Mouse (Mus musculus) mouse embryonic stem cell (cell line): Measurements from ENCODE around the gene Hoxd13.

ENCODE experiments used
- in situ Hi-C, 2 experiments: fragments of 300-500 bp; cut with MboI; formaldehyde crosslinking; loops; 1 replicate in 1 of 2; 3 replicates in 1 of 2; pipeline ENCODE4 v1.14.3; 2019 to 2020; ENCODE audit warnings: low sequenced_read_pairs in 2 of 2, low pct_unique_long_range_greater_than_20kb in 1 of 2, mixed read lengths in 1 of 2; ENCODE audit not compliant: unreplicated experiment in 1 of 2

Hoxd13 gene

GRCm38 (mm10) chr2:74687698-74688555 lies 19.8 kb downstream of the Hoxd13 start:
- in situ Hi-C loops, result loop anchor here (10.0 to 25.0 kb wide), 2 partner anchors 47 to 899 kb away; no protein-coding TSS in a partner anchor

- in situ Hi-C loops, result loop anchor here (10.0 to 25.0 kb wide), 2 partner anchors 46 to 898 kb away; no protein-coding TSS in a partner anchor
Measured at GRCm38 (mm10) chr2:74688795-74689573, 20.9 kb downstream of the Hoxd13 start.

DNA sequence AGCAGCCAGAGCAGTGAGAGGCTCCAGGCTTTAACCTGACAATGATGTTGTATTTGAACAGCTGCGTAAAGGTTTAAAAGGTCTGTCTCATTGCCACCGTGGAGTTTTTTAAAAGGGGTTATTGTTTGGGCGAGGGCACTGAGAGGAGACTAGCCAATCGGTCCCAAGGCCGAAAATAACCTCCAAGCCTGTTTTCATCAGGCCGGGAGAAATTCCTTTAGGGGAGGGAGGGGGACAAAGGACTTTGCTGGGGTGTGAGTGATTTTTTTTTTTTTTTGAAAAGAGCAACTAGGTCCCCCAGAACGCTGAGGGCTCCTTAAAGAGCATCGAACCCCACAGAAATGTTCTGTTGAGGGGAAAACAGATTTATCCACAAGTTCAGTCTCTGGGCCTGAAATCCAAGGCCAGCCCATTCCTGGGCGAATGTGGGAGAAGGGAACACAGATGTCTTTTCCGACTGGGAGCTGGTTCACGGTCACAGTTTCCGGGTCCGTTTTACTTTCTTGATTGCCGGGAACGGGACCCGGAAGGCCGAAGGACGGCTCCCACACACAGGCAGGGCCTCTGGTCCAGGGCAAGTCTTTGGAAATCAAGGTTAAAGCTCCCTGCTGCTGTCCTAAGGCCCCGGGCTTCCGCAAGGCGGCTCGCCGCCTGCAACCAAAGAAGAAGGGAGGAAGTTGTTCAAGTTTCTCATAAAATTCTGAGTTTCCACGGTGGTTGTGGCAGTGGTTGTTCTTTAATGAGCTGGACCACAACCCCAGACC lies 21.6 kb downstream of the Hoxd13 start:
- in situ Hi-C loops, result loop anchor here (10.0 to 25.0 kb wide), 4 partner anchors 45 to 898 kb away; no protein-coding TSS in a partner anchor

DNA sequence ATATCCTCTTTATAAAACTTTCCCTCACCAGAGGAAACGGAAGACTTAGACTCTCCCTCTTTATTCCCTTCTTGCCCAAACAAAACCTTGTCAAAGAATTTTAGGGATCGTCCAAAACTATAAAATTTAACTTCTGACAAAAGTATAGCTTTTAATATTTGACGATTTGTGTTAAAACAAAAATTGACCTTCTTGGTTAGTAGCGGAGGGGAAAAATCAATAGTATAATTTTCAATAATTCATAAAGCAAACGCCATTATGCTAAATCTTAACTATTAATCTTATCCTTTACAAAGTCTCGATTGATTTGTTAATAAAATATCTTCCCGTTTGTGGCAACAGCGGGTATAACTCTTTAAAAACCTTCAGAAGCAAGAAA lies 22.2 kb downstream of the Hoxd13 start:
- in situ Hi-C loops, result loop anchor here (10.0 to 25.0 kb wide), 3 partner anchors 274 to 897 kb away; no protein-coding TSS in a partner anchor

GRCm38 (mm10) chr2:74691022-74691951 lies 23.2 kb downstream of the Hoxd13 start, which contains the start of gene Hoxd10:
Gene Hoxd10 (plus strand): TSS chr2:74691924.
- in situ Hi-C loops, result loop anchor here (10.0 to 25.0 kb wide), 3 partner anchors 274 to 896 kb away; no protein-coding TSS in a partner anchor

- in situ Hi-C loops, result loop anchor here (10.0 to 25.0 kb wide), 3 partner anchors 273 to 895 kb away; no protein-coding TSS in a partner anchor
Measured at GRCm38 (mm10) chr2:74691995-74692807, 24.1 kb downstream of the Hoxd13 start.

- in situ Hi-C loops, result loop anchor here (10.0 to 25.0 kb wide), 3 partner anchors 272 to 894 kb away; no protein-coding TSS in a partner anchor
Measured at GRCm38 (mm10) chr2:74692808-74693431, 24.8 kb downstream of the Hoxd13 start.

DNA sequence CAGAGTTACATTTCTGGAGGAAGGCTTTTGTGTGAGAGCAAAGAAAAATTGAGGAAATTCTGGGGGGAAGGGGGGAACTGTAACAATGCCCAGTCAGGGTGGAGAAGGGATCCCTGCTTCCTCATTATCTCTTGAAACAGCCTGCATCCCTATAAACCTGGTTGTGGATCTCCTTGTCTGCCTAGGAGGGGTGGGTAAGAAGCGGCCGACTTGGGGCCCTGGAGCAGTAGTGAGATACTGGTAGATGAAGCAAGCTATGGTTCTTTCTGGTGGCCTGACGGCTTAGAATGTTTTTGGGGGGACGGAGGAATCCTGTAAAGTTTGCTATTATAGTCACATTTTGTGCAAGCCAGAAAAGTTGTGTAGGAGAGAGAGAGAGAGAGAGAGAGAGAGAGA lies 25.3 kb downstream of the Hoxd13 start:
- in situ Hi-C loops, result loop anchor here (10.0 to 25.0 kb wide), 3 partner anchors 271 to 894 kb away; no protein-coding TSS in a partner anchor

- in situ Hi-C loops, result loop anchor here (10.0 to 25.0 kb wide), 3 partner anchors 271 to 893 kb away; no protein-coding TSS in a partner anchor
Measured at GRCm38 (mm10) chr2:74694066-74694465, 26.0 kb downstream of the Hoxd13 start.

- in situ Hi-C loops, result loop anchor here (10.0 to 25.0 kb wide), 3 partner anchors 269 to 892 kb away; no protein-coding TSS in a partner anchor
Measured at GRCm38 (mm10) chr2:74695383-74695782, 27.3 kb downstream of the Hoxd13 start.

DNA sequence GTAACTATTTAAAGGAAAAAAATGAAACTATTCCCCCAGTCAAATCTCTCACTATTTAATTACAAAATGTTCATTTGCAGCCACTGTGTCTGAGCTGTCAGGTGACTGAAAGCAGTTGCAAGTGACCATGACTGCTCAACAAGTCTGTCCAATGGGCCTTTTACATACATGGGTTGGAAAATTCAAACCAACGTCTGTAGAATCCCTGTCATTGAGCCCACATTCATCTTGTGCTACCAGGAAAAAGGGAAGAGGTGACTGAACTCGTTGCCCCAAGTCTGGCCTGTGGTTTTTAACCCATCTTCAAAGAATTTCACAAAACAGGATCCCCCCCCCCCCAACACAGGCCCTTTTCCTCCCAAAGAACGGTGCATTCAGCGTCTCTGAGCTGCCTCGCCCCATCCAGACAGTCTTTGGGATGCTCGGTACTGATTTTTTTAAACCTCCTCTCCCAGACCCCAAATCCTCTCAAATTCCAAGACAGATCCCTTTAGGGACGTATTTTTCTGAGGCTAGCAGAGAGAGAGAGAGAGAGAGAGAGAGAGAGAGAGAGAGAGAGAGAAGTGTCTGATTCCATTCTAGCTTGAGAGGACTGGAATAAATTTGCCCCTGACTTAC lies 27.8 kb downstream of the Hoxd13 start:
- in situ Hi-C loops, result loop anchor here (10.0 to 25.0 kb wide), 3 partner anchors 269 to 891 kb away; no protein-coding TSS in a partner anchor

GRCm38 (mm10) chr2:74696442-74697335 lies 28.6 kb downstream of the Hoxd13 start:
- in situ Hi-C loops, result loop anchor here (10.0 to 25.0 kb wide), 3 partner anchors 268 to 891 kb away; no protein-coding TSS in a partner anchor

DNA sequence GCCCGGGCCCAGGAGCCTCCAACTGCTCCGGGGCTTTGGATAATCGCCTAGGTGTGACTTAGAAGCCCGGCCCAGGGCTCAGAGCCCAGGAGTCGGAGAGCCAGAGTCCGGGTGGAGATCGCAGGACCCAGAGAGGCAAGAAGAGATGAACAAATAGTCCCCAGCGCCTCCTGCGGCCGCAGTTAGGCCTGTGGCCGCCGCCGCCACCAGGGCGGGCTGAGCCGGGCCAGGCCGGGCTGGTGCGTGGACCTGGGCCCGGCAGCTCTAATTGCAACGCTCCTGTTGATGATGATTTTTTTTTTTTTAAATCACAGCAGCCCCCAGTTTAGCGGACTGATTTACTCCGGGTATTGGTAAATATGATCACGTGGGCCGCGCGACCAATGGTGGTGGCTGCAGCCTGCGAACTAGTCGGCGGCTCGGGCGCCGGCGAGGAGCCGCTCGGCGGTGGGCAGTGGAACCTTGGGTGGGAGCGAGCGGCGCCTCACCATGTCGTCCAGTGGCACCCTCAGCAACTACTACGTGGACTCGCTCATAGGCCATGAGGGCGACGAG lies 29.5 kb downstream of the Hoxd13 start, which contains the start of gene Hoxd9:
Gene Hoxd9 (plus strand): TSS at position 161 of the 555 bp plus-strand sequence.
- in situ Hi-C loops, result loop anchor here (10.0 to 25.0 kb wide), 3 partner anchors 267 to 890 kb away; no protein-coding TSS in a partner anchor
